Mouse (Mus musculus): ENCODE measurements around the gene Ddi1. TPM values are rescaled to one million over a fixed set of nuclear protein-coding genes. Genes with fewer than 3 reads are reported as not detected.

The Ddi1 gene
- polyA plus RNA-seq, 1 experiment: not detected

- H3K79me3 ChIP-seq (ENCODE audit: low read depth): no peaks in the 10 kb centered on the region
- TF ChIP-seq MYOG (IDR thresholded peaks at IDR 0.05; ENCODE audit: control insufficient read depth, extremely low read depth, insufficient read length): no peak
- TF ChIP-seq MAX (IDR thresholded peaks at IDR 0.05): no peak
- TF ChIP-seq FOSL1 (IDR thresholded peaks at IDR 0.05; ENCODE audit: insufficient read depth, low read length, poor library complexity, severe bottlenecking): no peak
- TF ChIP-seq CTCF (IDR thresholded peaks at IDR 0.05; ENCODE audit: control insufficient read depth, insufficient read depth, insufficient read length): no peak
- no peak for TF ChIP-seq MYOD1 (IDR thresholded peaks at IDR 0.05; ENCODE audit: control insufficient read depth, insufficient read length, low read depth)
- TF ChIP-seq CEBPB (IDR thresholded peaks at IDR 0.05; ENCODE audit: low read depth): no peak
- no peak for TF ChIP-seq USF1 (IDR thresholded peaks at IDR 0.05; ENCODE audit: low read depth)
- H3K79me2 ChIP-seq (ENCODE audit: control insufficient read depth, insufficient read depth): no peaks in the 10 kb centered on the region
- H3K36me3 ChIP-seq (ENCODE audit: control insufficient read depth, insufficient read depth): no peaks in the 10 kb centered on the region
- H3ac ChIP-seq (ENCODE audit: control insufficient read depth, insufficient read length, low read depth): no peak overlapping the region
- H3K4me3 ChIP-seq (ENCODE audit: insufficient read depth, poor library complexity, severe bottlenecking): no peak overlapping the region
- no peaks in the 10 kb centered on the region for H3K27me3 ChIP-seq (ENCODE audit: control insufficient read depth, insufficient read depth, insufficient read length)
Measured at GRCm38 (mm10) chr9:6289211-6289696, 19.6 kb upstream of the Ddi1 start.

- Histone ChIP-seq H3K36me3 (ENCODE audit: control insufficient read depth, insufficient read depth) (no peaks in the 10 kb centered on the region), H3ac (ENCODE audit: control insufficient read depth, insufficient read length, low read depth) (no peak overlapping the region), H3K4me3 (ENCODE audit: insufficient read depth, poor library complexity, severe bottlenecking) (no peak overlapping the region), H3K27me3 (ENCODE audit: control insufficient read depth, insufficient read depth, insufficient read length) (no peaks in the 10 kb centered on the region), H3K79me2 (ENCODE audit: control insufficient read depth, insufficient read depth) (no peaks in the 10 kb centered on the region), H3K79me3 (ENCODE audit: low read depth) (no peaks in the 10 kb centered on the region)
- TF ChIP-seq MAX (IDR thresholded peaks at IDR 0.05) (no peak), CTCF (IDR thresholded peaks at IDR 0.05; ENCODE audit: control insufficient read depth, insufficient read depth, insufficient read length) (no peak), CEBPB (IDR thresholded peaks at IDR 0.05; ENCODE audit: low read depth) (no peak), MYOD1 (IDR thresholded peaks at IDR 0.05; ENCODE audit: control insufficient read depth, insufficient read length, low read depth) (no peak), USF1 (IDR thresholded peaks at IDR 0.05; ENCODE audit: low read depth) (no peak), MYOG (IDR thresholded peaks at IDR 0.05; ENCODE audit: control insufficient read depth, extremely low read depth, insufficient read length) (no peak), FOSL1 (IDR thresholded peaks at IDR 0.05; ENCODE audit: insufficient read depth, low read length, poor library complexity, severe bottlenecking) (no peak)
Measured at GRCm38 (mm10) chr9:6286770-6287169, 17.1 kb upstream of the Ddi1 start.

- Histone ChIP-seq H3ac (ENCODE audit: control insufficient read depth, insufficient read length, low read depth) (no peak overlapping the region), H3K79me3 (ENCODE audit: low read depth) (no peaks in the 10 kb centered on the region), H3K27me3 (ENCODE audit: control insufficient read depth, insufficient read depth, insufficient read length) (no peaks in the 10 kb centered on the region), H3K79me2 (ENCODE audit: control insufficient read depth, insufficient read depth) (no peaks in the 10 kb centered on the region), H3K36me3 (ENCODE audit: control insufficient read depth, insufficient read depth) (no peaks in the 10 kb centered on the region), H3K4me3 (ENCODE audit: insufficient read depth, poor library complexity, severe bottlenecking) (no peak overlapping the region)
- TF ChIP-seq MAX (IDR thresholded peaks at IDR 0.05) (no peak), MYOD1 (IDR thresholded peaks at IDR 0.05; ENCODE audit: control insufficient read depth, insufficient read length, low read depth) (no peak), USF1 (IDR thresholded peaks at IDR 0.05; ENCODE audit: low read depth) (no peak), FOSL1 (IDR thresholded peaks at IDR 0.05; ENCODE audit: insufficient read depth, low read length, poor library complexity, severe bottlenecking) (no peak), CTCF (IDR thresholded peaks at IDR 0.05; ENCODE audit: control insufficient read depth, insufficient read depth, insufficient read length) (no peak), CEBPB (IDR thresholded peaks at IDR 0.05; ENCODE audit: low read depth) (no peak), MYOG (IDR thresholded peaks at IDR 0.05; ENCODE audit: control insufficient read depth, extremely low read depth, insufficient read length) (no peak)
Measured at GRCm38 (mm10) chr9:6277526-6277925, 7.9 kb upstream of the Ddi1 start.

- Histone ChIP-seq H3K79me2 (ENCODE audit: control insufficient read depth, insufficient read depth) (no peaks in the 10 kb centered on the region), H3K36me3 (ENCODE audit: control insufficient read depth, insufficient read depth) (no peaks in the 10 kb centered on the region), H3K27me3 (ENCODE audit: control insufficient read depth, insufficient read depth, insufficient read length) (no peaks in the 10 kb centered on the region), H3K4me3 (ENCODE audit: insufficient read depth, poor library complexity, severe bottlenecking) (no peak overlapping the region), H3K79me3 (ENCODE audit: low read depth) (no peaks in the 10 kb centered on the region), H3ac (ENCODE audit: control insufficient read depth, insufficient read length, low read depth) (no peak overlapping the region)
- TF ChIP-seq USF1 (IDR thresholded peaks at IDR 0.05; ENCODE audit: low read depth) (no peak), FOSL1 (IDR thresholded peaks at IDR 0.05; ENCODE audit: insufficient read depth, low read length, poor library complexity, severe bottlenecking) (no peak), MYOG (IDR thresholded peaks at IDR 0.05; ENCODE audit: control insufficient read depth, extremely low read depth, insufficient read length) (no peak), CTCF (IDR thresholded peaks at IDR 0.05; ENCODE audit: control insufficient read depth, insufficient read depth, insufficient read length) (no peak), MAX (IDR thresholded peaks at IDR 0.05) (no peak), CEBPB (IDR thresholded peaks at IDR 0.05; ENCODE audit: low read depth) (no peak), MYOD1 (IDR thresholded peaks at IDR 0.05; ENCODE audit: control insufficient read depth, insufficient read length, low read depth) (no peak)
Measured at GRCm38 (mm10) chr9:6276395-6276794, 6.7 kb upstream of the Ddi1 start.

GRCm38 (mm10) chr9:6264820-6265219 lies 4.8 kb downstream of the Ddi1 start:
- Histone ChIP-seq H3ac (ENCODE audit: control insufficient read depth, insufficient read length, low read depth) (no peak overlapping the region), H3K27me3 (ENCODE audit: control insufficient read depth, insufficient read depth, insufficient read length) (no peaks in the 10 kb centered on the region), H3K79me2 (ENCODE audit: control insufficient read depth, insufficient read depth) (no peaks in the 10 kb centered on the region), H3K79me3 (ENCODE audit: low read depth) (no peaks in the 10 kb centered on the region), H3K36me3 (ENCODE audit: control insufficient read depth, insufficient read depth) (no peaks in the 10 kb centered on the region), H3K4me3 (ENCODE audit: insufficient read depth, poor library complexity, severe bottlenecking) (no peak overlapping the region)
- TF ChIP-seq MYOG (IDR thresholded peaks at IDR 0.05; ENCODE audit: control insufficient read depth, extremely low read depth, insufficient read length) (no peak), CEBPB (IDR thresholded peaks at IDR 0.05; ENCODE audit: low read depth) (no peak), FOSL1 (IDR thresholded peaks at IDR 0.05; ENCODE audit: insufficient read depth, low read length, poor library complexity, severe bottlenecking) (no peak), MYOD1 (IDR thresholded peaks at IDR 0.05; ENCODE audit: control insufficient read depth, insufficient read length, low read depth) (no peak), USF1 (IDR thresholded peaks at IDR 0.05; ENCODE audit: low read depth) (no peak), MAX (IDR thresholded peaks at IDR 0.05) (no peak)

- no peaks in the 10 kb centered on the region for H3K27me3 ChIP-seq (ENCODE audit: control insufficient read depth, insufficient read depth, insufficient read length)
Measured at GRCm38 (mm10) chr9:6257072-6257471, 12.6 kb downstream of the Ddi1 start.

More at GRCm38 (mm10) chr9:6257072-6257471, 12.6 kb downstream of the Ddi1 start:
- H3K79me2 ChIP-seq (ENCODE audit: control insufficient read depth, insufficient read depth): no peaks in the 10 kb centered on the region
- H3ac ChIP-seq (ENCODE audit: control insufficient read depth, insufficient read length, low read depth): no peak overlapping the region
- H3K4me3 ChIP-seq (ENCODE audit: insufficient read depth, poor library complexity, severe bottlenecking): no peak overlapping the region
- H3K79me3 ChIP-seq (ENCODE audit: low read depth): no peaks in the 10 kb centered on the region
- no peak for TF ChIP-seq CTCF (IDR thresholded peaks at IDR 0.05; ENCODE audit: control insufficient read depth, insufficient read depth, insufficient read length)
- TF ChIP-seq USF1 (IDR thresholded peaks at IDR 0.05; ENCODE audit: low read depth): no peak
- TF ChIP-seq MYOG (IDR thresholded peaks at IDR 0.05; ENCODE audit: control insufficient read depth, extremely low read depth, insufficient read length): no peak
- no peak for TF ChIP-seq MAX (IDR thresholded peaks at IDR 0.05)
- TF ChIP-seq CEBPB (IDR thresholded peaks at IDR 0.05; ENCODE audit: low read depth): no peak
- H3K36me3 ChIP-seq (ENCODE audit: control insufficient read depth, insufficient read depth): no peaks in the 10 kb centered on the region

All from C2C12 (cell line).